Mouse (Mus musculus) leukemia stem cell, adult 10-12 weeks (primary cell): ENCODE data around the gene Abca6. TPM values are rescaled to one million over a fixed set of nuclear protein-coding genes. Genes with fewer than 3 reads are reported as not detected.

Source experiments
- polyA plus RNA-seq: library from polyadenylated mRNA; stranded (reverse); fragments of >175 nt; gene quantifications from 2 replicates; pipeline ENCODE4 v1.2.3, GENCODE M21; 2012; ENCODE audit warnings: low replicate concordance

Gene Abca6
- not detected in 2 replicates for polyA plus RNA-seq

GRCm38 (mm10) chr11:110251534-110251933, at the start of gene Abca6:
Gene Abca6 (minus strand): TSS chr11:110251776.

GRCm38 (mm10) chr11:110167459-110168251, 83.9 kb downstream of the Abca6 start, which contains the start of gene Abca9:
Gene Abca9 (minus strand): TSS chr11:110168196.

Other genes with a start within 250 kb of the Abca6 start
- gene Abca8a, start 155.8 kb downstream of the Abca6 start, polyA plus RNA-seq: not detected in 2 replicates
- gene Abca9, start 83.6 kb downstream of the Abca6 start, polyA plus RNA-seq: not detected in 2 replicates
- not detected in 2 replicates for gene Abca5, start 85.9 kb upstream of the Abca6 start, polyA plus RNA-seq
- 0.09 and 0.36 TPM in 2 replicates for gene Map2k6, start 147.3 kb upstream of the Abca6 start, polyA plus RNA-seq